Mouse (Mus musculus): ENCODE data around the gene Renbp. TPM values are rescaled to one million over a fixed set of nuclear protein-coding genes. Genes with fewer than 3 reads are reported as not detected.

Renbp gene
- total RNA-seq, 2 experiments from 2014 or later = 3.3 to 5.4 TPM

GRCm38 (mm10) chrX:73921823-73922549 is 8.7 kb downstream of the Renbp start, which contains the start of the genes Arhgap4 and Naa10:
Gene Arhgap4, minus strand, starts transcription at chrX:73921870.
Gene Naa10, minus strand, starts transcription at chrX:73921944.
- DNase-seq = peak; percentile 95
- intact Hi-C loops (cut with DNase I) = no loop called here

DNA sequence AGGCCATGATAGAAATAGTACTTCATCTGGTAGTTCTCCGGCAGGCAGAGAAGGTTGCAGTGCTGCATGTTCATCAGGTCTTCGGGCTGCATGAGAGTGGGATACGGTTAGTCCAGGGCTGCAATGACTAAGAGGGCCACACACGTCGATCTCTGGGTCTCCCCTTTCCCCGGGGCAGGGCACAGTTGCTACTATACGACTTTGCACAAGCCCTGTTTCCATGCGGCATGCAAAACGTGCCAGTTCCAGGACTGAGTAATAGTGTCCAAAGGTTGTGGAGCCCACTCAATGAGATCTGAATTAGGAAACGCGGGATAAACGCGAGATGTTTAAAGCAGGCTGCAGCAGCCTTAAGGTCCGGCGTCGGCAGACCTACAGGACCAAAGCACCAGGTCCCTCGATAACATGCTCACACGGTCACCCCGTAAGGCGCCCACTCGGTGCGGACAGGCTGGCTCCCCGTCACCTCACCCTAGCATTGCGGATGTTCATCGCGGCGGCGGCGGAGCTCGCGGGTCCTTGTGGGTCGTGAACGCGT is 9.3 kb downstream of the Renbp start:
- intact Hi-C loops (cut with DNase I) = no loop called here
- DNase-seq = no peak

DNA sequence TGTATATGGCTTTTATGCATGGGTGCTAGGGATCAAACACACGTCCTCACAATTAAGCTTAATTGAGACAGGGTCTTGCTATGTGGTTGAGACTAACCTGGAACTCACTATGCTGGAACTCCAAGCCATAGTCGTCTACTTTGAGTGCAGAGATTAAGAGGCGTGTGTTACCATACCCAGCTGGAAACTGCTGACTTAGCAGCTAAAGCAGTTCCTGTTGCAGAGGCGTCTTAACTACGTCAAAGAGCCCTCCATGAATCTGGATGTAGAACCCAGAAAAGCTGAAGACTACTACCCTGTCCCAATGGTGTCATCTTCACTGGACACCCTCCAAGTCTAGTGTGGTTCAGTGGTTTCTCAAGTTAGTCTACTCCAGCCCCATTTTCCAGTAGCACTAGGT is 12.0 kb downstream of the Renbp start:
- no peak for DNase-seq
- intact Hi-C loops (cut with DNase I) = no loop called here

GRCm38 (mm10) chrX:73916945-73917344 is 13.7 kb downstream of the Renbp start:
- intact Hi-C loops (cut with DNase I) = no loop called here
- DNase-seq = no peak

- DNase-seq = peak; percentile 89
- intact Hi-C loops (cut with DNase I) = no loop called here
Measured at GRCm38 (mm10) chrX:73914827-73915703, 15.6 kb downstream of the Renbp start.

GRCm38 (mm10) chrX:73911588-73911987 is 19.1 kb downstream of the Renbp start:
- no peak for DNase-seq
- intact Hi-C loops (cut with DNase I) = no loop called here

DNA sequence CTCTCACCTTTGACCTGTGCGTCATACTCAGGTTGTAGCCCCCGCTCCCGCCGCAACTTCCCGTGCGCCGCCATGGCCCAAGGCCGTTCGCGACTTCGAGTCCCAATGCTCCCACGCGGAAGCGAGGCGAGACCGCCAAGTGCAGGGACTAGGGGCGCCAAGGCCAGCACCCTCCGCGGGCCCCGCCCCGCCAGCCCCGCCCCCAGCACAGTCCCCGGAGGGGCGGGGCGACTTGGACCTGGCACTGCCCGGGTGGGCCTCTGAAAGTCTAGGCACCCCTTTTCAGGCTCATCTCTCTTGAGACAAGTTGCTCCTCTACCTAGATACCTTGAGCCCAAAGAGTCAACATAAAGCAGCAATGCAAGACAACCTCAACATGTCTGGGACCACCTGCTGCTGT is 19.5 kb downstream of the Renbp start:
- DNase-seq = no peak
- intact Hi-C loops (cut with DNase I) = no loop called here

- intact Hi-C loops (cut with DNase I) = no loop called here
- no peak for DNase-seq
Measured at GRCm38 (mm10) chrX:73910451-73910850, 20.2 kb downstream of the Renbp start.

- no peak for DNase-seq
- intact Hi-C loops (cut with DNase I) = no loop called here
Measured at GRCm38 (mm10) chrX:73910049-73910448, 20.6 kb downstream of the Renbp start.

GRCm38 (mm10) chrX:73897959-73898358 is 32.7 kb downstream of the Renbp start:
- intact Hi-C loops (cut with DNase I) = no loop called here
- DNase-seq = no peak

DNA sequence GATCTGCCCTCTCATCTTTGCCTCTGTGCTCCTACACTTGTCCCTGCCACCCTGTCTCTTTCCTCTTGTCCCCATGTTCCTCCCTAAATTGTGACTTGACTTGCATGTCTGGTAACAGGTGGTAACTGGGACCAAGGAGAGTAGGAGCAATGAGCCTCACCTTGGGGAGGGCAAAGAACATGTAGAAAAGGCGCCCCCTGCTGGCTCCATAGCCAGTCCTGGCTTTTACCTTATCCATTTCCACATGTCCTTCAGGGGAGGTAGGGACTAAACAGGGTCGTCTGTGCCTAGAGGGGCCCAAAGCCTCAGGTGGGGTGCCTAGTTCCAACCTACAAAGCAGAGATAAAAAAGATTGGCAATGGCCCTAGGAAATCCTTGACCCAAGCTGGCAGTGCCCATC is 34.9 kb downstream of the Renbp start, which contains the start of gene L1cam:
Gene L1cam (minus strand): TSS at position 387 of the 400 bp plus-strand sequence.
- intact Hi-C loops (cut with DNase I) = no loop called here
- peak; percentile 52 for DNase-seq

- intact Hi-C loops (cut with DNase I) = no loop called here
- DNase-seq = peak; percentile 84
Measured at GRCm38 (mm10) chrX:73892833-73893232, 37.8 kb downstream of the Renbp start.

DNA sequence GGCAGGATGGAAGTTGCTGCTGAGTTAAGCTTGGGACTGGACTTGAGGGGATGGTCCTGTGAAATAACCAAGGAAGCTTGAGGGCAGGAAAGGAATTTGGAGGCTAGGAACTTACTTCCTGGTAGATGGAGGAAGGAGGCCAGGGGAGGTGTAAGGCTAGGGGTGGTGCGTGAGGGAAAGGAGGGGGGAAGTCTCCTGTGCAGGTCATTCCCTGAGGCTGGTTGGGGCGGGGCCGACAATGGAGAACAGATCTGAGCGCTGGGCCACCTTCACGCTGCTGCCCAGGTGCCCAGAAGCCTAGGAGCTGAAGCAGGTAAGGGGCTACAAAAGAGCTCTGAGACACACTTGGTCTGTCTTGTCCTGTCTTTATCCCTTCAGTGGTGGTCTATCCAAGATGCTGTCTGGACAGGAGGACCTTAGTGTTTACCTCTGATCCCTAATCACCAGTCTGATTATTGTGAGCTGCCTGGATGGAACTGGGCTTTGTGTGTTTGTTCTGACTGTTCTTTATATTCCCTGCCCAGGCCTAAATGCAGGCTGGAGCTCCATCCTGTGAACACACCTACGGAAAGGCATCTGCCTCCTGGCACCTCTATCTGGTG is 39.0 kb downstream of the Renbp start, which contains the start of gene Avpr2:
Gene Avpr2 (plus strand): TSS at position 552 of the 602 bp plus-strand sequence.
- no peak for DNase-seq
- intact Hi-C loops (cut with DNase I) = no loop called here

DNA sequence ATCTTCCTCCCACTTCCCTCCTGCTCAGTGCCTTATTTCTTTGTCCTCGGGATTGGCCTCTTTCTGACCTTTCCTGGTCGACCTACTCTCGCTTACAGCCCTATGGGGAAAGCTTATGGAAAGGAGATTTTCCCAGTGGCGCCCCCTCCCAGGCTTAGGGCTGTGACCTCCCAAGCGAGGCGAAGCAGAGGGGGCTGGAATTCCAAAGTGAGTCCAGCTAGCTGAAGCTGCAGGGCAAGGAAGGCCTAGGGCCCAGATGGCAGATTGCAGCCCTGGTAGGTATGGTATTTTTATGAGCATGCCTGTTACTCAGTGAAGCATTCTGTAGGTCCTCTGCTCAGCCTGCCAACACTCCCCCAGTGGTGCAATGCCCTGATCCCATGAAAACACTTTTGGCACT is 49.2 kb downstream of the Renbp start:
- intact Hi-C loops (cut with DNase I) = no loop called here
- DNase-seq = no peak

GRCm38 (mm10) chrX:73881036-73881427 is 49.6 kb downstream of the Renbp start:
- DNase-seq = no peak
- intact Hi-C loops (cut with DNase I) = no loop called here

- intact Hi-C loops (cut with DNase I) = no loop called here
- DNase-seq = peak; percentile 57
Measured at GRCm38 (mm10) chrX:73880194-73881035, 50.2 kb downstream of the Renbp start.

DNA sequence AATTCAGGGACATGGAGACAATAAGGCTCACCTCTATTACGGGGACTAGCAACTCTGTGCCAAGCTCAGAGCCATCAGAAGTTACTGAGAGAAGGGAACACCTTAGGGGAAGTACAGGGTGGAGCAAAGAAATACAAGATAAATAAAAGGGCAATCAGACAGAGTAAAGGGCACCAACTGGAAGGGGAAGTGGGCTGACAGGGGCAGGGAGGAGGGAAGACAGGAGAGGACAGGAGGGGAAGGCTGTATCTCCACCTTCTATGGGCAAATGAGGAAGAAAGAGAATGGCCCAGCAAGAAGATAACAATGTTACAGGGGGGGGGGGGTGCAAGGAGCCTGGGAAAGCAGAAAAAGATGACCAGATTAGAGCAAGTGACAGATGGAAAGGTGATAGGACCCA is 53.6 kb downstream of the Renbp start:
- no peak for DNase-seq
- intact Hi-C loops (cut with DNase I) = no loop called here

DNA sequence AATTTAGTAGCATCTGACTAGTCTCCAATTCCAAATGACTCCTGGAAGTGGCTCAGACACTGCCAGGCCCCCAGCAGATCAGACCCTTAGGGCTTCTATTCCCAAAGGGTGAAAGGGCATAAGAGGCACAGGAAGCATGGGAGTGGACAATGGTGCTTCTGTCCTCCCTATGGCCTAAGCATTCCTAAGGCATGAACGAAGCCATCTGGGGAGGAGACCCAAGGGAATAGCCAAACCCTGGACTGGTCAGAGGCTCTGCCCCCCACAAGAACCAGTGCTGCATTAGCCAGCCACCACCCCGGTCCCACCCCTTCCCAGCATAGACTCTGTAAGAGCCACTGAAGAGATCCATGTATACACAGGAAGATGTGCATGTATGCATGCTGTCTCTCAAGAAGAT is 54.8 kb downstream of the Renbp start:
- no peak for DNase-seq
- intact Hi-C loops (cut with DNase I) = no loop called here
